Comparison of ENCODE assay signal across 9 mouse cellular contexts in genomic region chr5:32852026-32852425, GRCm38 (mm10). TPM values are rescaled to one million over a fixed set of nuclear protein-coding genes. Genes with fewer than 3 reads are reported as not detected.
DNase-seq lines count a peak whose midpoint lies in the region; ATAC-seq and TF ChIP-seq lines count a peak whose summit lies in the region.
"Had no signal": no experiment of that assay in that cellular context is flagged by ENCODE, and none has a peak within 500 bp of the region (broad histone marks: within the 10 kb centered on the region; RNA-seq: fewer than 3 reads in every experiment).

No protein-coding gene starts in this region.

- no peak for DNase-seq in liver, adult 2 months (ENCODE audit: extremely low read depth, low read depth, low spot score)
- no peak for DNase-seq in liver
- DNase-seq in testis, postnatal 10 days (ENCODE audit: low spot score), result no peak
- DNase-seq in adrenal gland, postnatal 4 days (ENCODE audit: low spot score in 2 of 2), result no peak
- no peak for DNase-seq in yolk sac, embryonic 10.5 days (ENCODE audit: low spot score)
- DNase-seq: lung, adult 18-20 months had no signal

- TF ChIP-seq CTCF in liver, adult 2 months (IDR thresholded peaks at IDR 0.05; ENCODE audit: low read depth, low read length), result no peak

- peaks cover 25% of the 10 kb centered on the region; the same call in 1 of the 2 replicates for H3K79me2 ChIP-seq in liver, adult 2 months (ENCODE audit: control insufficient read depth, insufficient read depth, low read length)

- H3K36me3 ChIP-seq in liver, adult 2 months (ENCODE audit: control insufficient read depth, insufficient read depth, low read length), result no peaks in the 10 kb centered on the region
- H3K36me3 ChIP-seq in limb, embryonic 13.5 days, result peaks cover 30% of the 10 kb centered on the region
- H3K36me3 ChIP-seq in neural tube, embryonic 15.5 days, result peaks cover 5% of the 10 kb centered on the region

- H3K27me3 ChIP-seq in liver, adult 2 months (ENCODE audit: control insufficient read depth, insufficient read depth, low read length), result no peaks in the 10 kb centered on the region
- H3K27me3 ChIP-seq in limb, embryonic 13.5 days, result no peaks in the 10 kb centered on the region
- H3K27me3 ChIP-seq in neural tube, embryonic 15.5 days (replicated peaks), result no peaks in the 10 kb centered on the region

- ATAC-seq in erythroblast, adult 5-6 weeks (replicated peaks; ENCODE audit: low FRiP score, poor library complexity, severe bottlenecking), result 0 out of 2 replicates have a peak, but pooled peaks have one; percentile 12
- no peak for ATAC-seq in limb, embryonic 13.5 days (ENCODE audit: low FRiP score, low read depth)
- no peak for ATAC-seq in neural tube, embryonic 15.5 days (ENCODE audit: low FRiP score)

- H3K9ac ChIP-seq in liver, adult 2 months (ENCODE audit: low read depth, low read length), result no peak overlapping the region
- peak overlapping the region; percentile 52; the same call in 1 of the 2 replicates for H3K9ac ChIP-seq in limb, embryonic 13.5 days
- peak overlapping the region; percentile 20; the same call in 1 of the 2 replicates for H3K9ac ChIP-seq in neural tube, embryonic 15.5 days (replicated peaks)

- 0 out of 2 replicates have a peak overlapping the region, but pooled peaks have one; percentile 10 for H3K27ac ChIP-seq in liver, adult 2 months (replicated peaks; ENCODE audit: insufficient read depth, low read depth, low read length)
- H3K27ac ChIP-seq in limb, embryonic 13.5 days, result no peak overlapping the region
- no peak overlapping the region for H3K27ac ChIP-seq in neural tube, embryonic 15.5 days (replicated peaks)

- H3K4me1 ChIP-seq in liver, adult 2 months (ENCODE audit: control insufficient read depth, insufficient read depth, low read length), result peaks cover 7% of the 10 kb centered on the region
- peaks cover 27% of the 10 kb centered on the region for H3K4me1 ChIP-seq in limb, embryonic 13.5 days
- peaks cover 33% of the 10 kb centered on the region for H3K4me1 ChIP-seq in neural tube, embryonic 15.5 days

- H3K9me3 ChIP-seq in limb, embryonic 13.5 days, result no peaks in the 10 kb centered on the region
- H3K9me3 ChIP-seq in neural tube, embryonic 15.5 days (replicated peaks), result no peaks in the 10 kb centered on the region

- no peak overlapping the region for H3K4me3 ChIP-seq in liver, adult 2 months (ENCODE audit: insufficient read depth, low read depth, low read length)
- H3K4me3 ChIP-seq in limb, embryonic 13.5 days, result peak overlapping the region; percentile 98
- H3K4me3 ChIP-seq in neural tube, embryonic 15.5 days (replicated peaks), result 0 out of 2 replicates have a peak overlapping the region, but pooled peaks have one; percentile 4

- H3K4me2 ChIP-seq in limb, embryonic 13.5 days (replicated peaks), result peak overlapping the region; percentile 83
- peak overlapping the region; percentile 76 for H3K4me2 ChIP-seq in neural tube, embryonic 15.5 days

- TF ChIP-seq POLR2A in liver, adult 2 months (IDR thresholded peaks at IDR 0.05; ENCODE audit: extremely low read depth, insufficient read depth, low read length), result no peak

- 60% methylated on average over 6 of the region's 6 CpGs for WGBS in liver, adult 2 months
- 74% methylated on average over 6 of the region's 6 CpGs for WGBS in limb, embryonic 13.5 days
- WGBS in neural tube, embryonic 15.5 days, result 68% methylated on average over 6 of the region's 6 CpGs

RNA-seq across cellular contexts. Expression of gene Prr14l, which starts 2.0 kb away (rescaled TPM):
- total RNA-seq in liver, adult 2 months (2014; rRNA removed), result 10.0 and 13.9 TPM in 2 replicates
- polyA plus RNA-seq in liver, adult 2 months (2012; rRNA removed), result 8.7 and 15.7 TPM in 2 replicates
- total RNA-seq in erythroblast, adult 5-6 weeks (2015; ENCODE audit: low replicate concordance), result 8.8 and 16.3 TPM in 2 replicates
- total RNA-seq in erythroblast, adult 5-6 weeks (2017; ENCODE audit: low replicate concordance), result 12.3 and 18.7 TPM in 2 replicates
- 12.2 and 13.3 TPM in 2 replicates for polyA plus RNA-seq in limb, embryonic 13.5 days (2015; fragmentation: Nextera tagmentation; extraction: Ambion mirVana)
- 9.6 and 10.2 TPM in 2 replicates for polyA plus RNA-seq in neural tube, embryonic 15.5 days (2015; fragmentation: Nextera tagmentation; extraction: Ambion mirVana)
- 10 to 100 TPM; 32.9 to 36.4 TPM for total RNA-seq in adrenal gland, postnatal 4 days (2021)

RNA-seq across cellular contexts. Expression of gene Depdc5, which starts 11.5 kb away (rescaled TPM):
- 8.2 and 12.8 TPM in 2 replicates for total RNA-seq in liver, adult 2 months (2014; rRNA removed)
- polyA plus RNA-seq in liver, adult 2 months (2012; rRNA removed), result 6.7 and 8.7 TPM in 2 replicates
- 3.6 and 23.6 TPM in 2 replicates for total RNA-seq in erythroblast, adult 5-6 weeks (2015; ENCODE audit: low replicate concordance)
- total RNA-seq in erythroblast, adult 5-6 weeks (2017; ENCODE audit: low replicate concordance), result 5.8 and 11.3 TPM in 2 replicates
- polyA plus RNA-seq in limb, embryonic 13.5 days (2015; fragmentation: Nextera tagmentation; extraction: Ambion mirVana), result 23.4 and 24.0 TPM in 2 replicates
- 24.9 and 25.4 TPM in 2 replicates for polyA plus RNA-seq in neural tube, embryonic 15.5 days (2015; fragmentation: Nextera tagmentation; extraction: Ambion mirVana)
- total RNA-seq in adrenal gland, postnatal 4 days (2021), result 10 to 100 TPM; 37.7 to 43.5 TPM

RNA-seq across cellular contexts. Expression of gene Gm20671, which starts 25.1 kb away (rescaled TPM):
- not detected in 2 replicates for total RNA-seq in liver, adult 2 months (2014; rRNA removed)
- 2.3 and 3.2 TPM in 2 replicates for polyA plus RNA-seq in liver, adult 2 months (2012; rRNA removed)
- total RNA-seq in erythroblast, adult 5-6 weeks (2015; ENCODE audit: low replicate concordance), result not detected in 2 replicates
- not detected in 2 replicates for total RNA-seq in erythroblast, adult 5-6 weeks (2017; ENCODE audit: low replicate concordance)
- not detected in 2 replicates for polyA plus RNA-seq in limb, embryonic 13.5 days (2015; fragmentation: Nextera tagmentation; extraction: Ambion mirVana)
- polyA plus RNA-seq in neural tube, embryonic 15.5 days (2015; fragmentation: Nextera tagmentation; extraction: Ambion mirVana), result not detected in 2 replicates
- not detected for total RNA-seq in adrenal gland, postnatal 4 days (2021)
